Comparison of ENCODE assay signal across 24 mouse cellular contexts in genomic region chr17:24394456-24394855, GRCm38 (mm10). TPM values are rescaled to one million over a fixed set of nuclear protein-coding genes. Genes with fewer than 3 reads are reported as not detected.
DNase-seq lines count a peak whose midpoint lies in the region; TF ChIP-seq lines count a peak whose summit lies in the region.
"Had no signal": no experiment of that assay in that cellular context is flagged by ENCODE, and none has a peak within 500 bp of the region (broad histone marks: within the 10 kb centered on the region; RNA-seq: fewer than 3 reads in every experiment).

No protein-coding gene starts in this region.

- intact Hi-C loops in gastrocnemius, adult 2 months (cut with DNase I), result loop anchor here (5.0 kb wide), 1 partner anchor 222 kb away; no protein-coding TSS in a partner anchor
- intact Hi-C loops in gastrocnemius, postnatal 14 days (cut with DNase I; ENCODE audit: low total_unique reads), result no loop called here

- no peak overlapping the region for H3K4me3 ChIP-seq in gastrocnemius, adult 2 months
- H3K4me3 ChIP-seq in layer of hippocampus, adult 2 months, result no peak overlapping the region
- H3K4me3 ChIP-seq: erythroblast, embryonic 14.5 days; heart, embryonic 12.5 days; hindbrain, embryonic 15.5 days; left cerebral cortex, adult 2 months; limb, embryonic 13.5 days had no signal

- DNase-seq in gastrocnemius, adult 2 months, result peak; percentile 51
- no peak for DNase-seq in gastrocnemius, postnatal 14 days
- no peak for DNase-seq in layer of hippocampus, adult 2 months (ENCODE audit: low spot score in 2 of 2)
- DNase-seq in layer of hippocampus, adult 9-11 months, result no peak
- peak; percentile 85 for DNase-seq in adipocyte (ENCODE audit: low spot score)
- peak; percentile 57 for DNase-seq in lung, postnatal 10 days
- no peak for DNase-seq in right cerebral cortex, adult 2 months (ENCODE audit: low spot score in 2 of 2)
- DNase-seq in frontal cortex, postnatal 25 days (ENCODE audit: low spot score in 2 of 2), result no peak
- DNase-seq: B cell, adult 2 months; cerebellum, adult 18-20 months; gastrocnemius, postnatal 25 days; kidney, adult 8-10 months; midbrain, embryonic 14.5 days; spleen, adult 18-20 months; thymus, postnatal 14 days had no signal

- no peak for TF ChIP-seq CTCF in gastrocnemius, adult 2 months (IDR thresholded peaks at IDR 0.05)
- no peak for TF ChIP-seq CTCF in layer of hippocampus, adult 2 months (conservative IDR thresholded peaks at IDR 0.05)

- H3K27ac ChIP-seq in gastrocnemius, adult 2 months, result no peak overlapping the region
- H3K27ac ChIP-seq in layer of hippocampus, adult 2 months, result peak overlapping the region; percentile 18; the same call in 1 of the 2 replicates
- H3K27ac ChIP-seq: hindbrain, embryonic 15.5 days; kidney, postnatal 0 days; left cerebral cortex, adult 2 months; limb, embryonic 13.5 days; macrophage had no signal

RNA-seq across cellular contexts. Expression of gene Rnps1, which starts 19.9 kb away (rescaled TPM):
- total RNA-seq in gastrocnemius, adult 2 months (2021), result 10 to 100 TPM; 51.9 TPM
- total RNA-seq in gastrocnemius, postnatal 14 days (2021), result 10 to 100 TPM; 48.2 to 51.5 TPM
- total RNA-seq in layer of hippocampus, adult 2 months (2021), result 100 to 1,000 TPM; 127 to 134 TPM

RNA-seq across cellular contexts. Expression of gene Eci1, which starts 32.0 kb away (rescaled TPM):
- total RNA-seq in gastrocnemius, adult 2 months (2021), result 100 to 1,000 TPM; 112 to 209 TPM
- total RNA-seq in gastrocnemius, postnatal 14 days (2021), result 100 to 1,000 TPM; 133 to 200 TPM
- total RNA-seq in layer of hippocampus, adult 2 months (2021), result 10 to 100 TPM; 30.7 to 35.5 TPM

RNA-seq across cellular contexts. Expression of gene Abca3, which starts 42.7 kb away (rescaled TPM):
- 1 to 10 TPM; 6.8 to 7.9 TPM for total RNA-seq in gastrocnemius, adult 2 months (2021)
- 1 to 10 TPM; 9.0 to 9.8 TPM for total RNA-seq in gastrocnemius, postnatal 14 days (2021)
- 10 to 100 TPM; 64.6 to 66.9 TPM for total RNA-seq in layer of hippocampus, adult 2 months (2021)

RNA-seq across cellular contexts. Expression of gene Abca17, which starts 43.6 kb away (rescaled TPM):
- total RNA-seq in gastrocnemius, adult 2 months (2021), result not detected
- total RNA-seq in gastrocnemius, postnatal 14 days (2021), result under 1 TPM in 1 of 2 experiments, not detected in 1; 0.09 TPM
- total RNA-seq in layer of hippocampus, adult 2 months (2021), result 1 to 10 TPM in 1 of 2 experiments, under 1 TPM in 1; 0.69 to 1.2 TPM
- total RNA-seq: gastrocnemius, postnatal 25 days; monocyte, adult 5-6 weeks had no signal

RNA-seq across cellular contexts. Expression of gene Dnase1l2, which starts 48.4 kb away (rescaled TPM):
- 1 to 10 TPM; 1.4 to 2.2 TPM for total RNA-seq in gastrocnemius, adult 2 months (2021)
- total RNA-seq in gastrocnemius, postnatal 14 days (2021), result under 1 TPM; 0.76 to 0.89 TPM
- total RNA-seq in layer of hippocampus, adult 2 months (2021), result 10 to 100 TPM in 1 of 2 experiments, 1 to 10 TPM in 1; 5.4 to 10.7 TPM
- total RNA-seq: hematopoietic stem cell, adult 5-6 weeks had no signal

Comparison
In these comparisons a context has a peak if more than half of its experiments do, and no peak if none do; other contexts are left out.
1. DNase-seq: peak in gastrocnemius, adult 2 months (single experiment), adipocyte (single experiment) and lung, postnatal 10 days (single experiment); none in gastrocnemius, postnatal 14 days (single experiment), layer of hippocampus, adult 2 months (0 of 2), layer of hippocampus, adult 9-11 months (single experiment), right cerebral cortex, adult 2 months (0 of 2) and frontal cortex, postnatal 25 days (0 of 2).
2. RNA of gene Abca3, which starts 42.7 kb away (total RNA-seq): 64.6 to 66.9 TPM in layer of hippocampus, adult 2 months; 9.0 to 9.8 TPM in gastrocnemius, postnatal 14 days and 6.8 to 7.9 TPM in gastrocnemius, adult 2 months; every median in the first group is over 4 times any median in the second.